Mouse (Mus musculus) layer of hippocampus, adult 18-20 months (tissue): Measurements from ENCODE around the gene Syn3. TPM values are rescaled to one million over a fixed set of nuclear protein-coding genes. Genes with fewer than 3 reads are reported as not detected.
"Not testable (repeated sequence)": the region's sequence is repeated elsewhere in the genome, so short reads cannot be mapped to it uniquely, and the experiment has no call there.

ENCODE experiments used
- DNase-seq, 2 experiments: peaks; one replicate each; pipeline ENCODE4 v3.0.0; 2022; ENCODE audit warnings: low spot score in 2 of 2
- total RNA-seq, 2 experiments: library from RNA; stranded (reverse); gene quantifications; 2 replicates each; pipeline ENCODE4 v1.2.3; 2021

Syn3 gene
- total RNA-seq, 2 experiments from 2014 or later = 16.3 to 16.7 TPM

GRCm38 (mm10) chr10:86063018-86063384, 435.7 kb downstream of the Syn3 start:
- no peak for DNase-seq

DNA sequence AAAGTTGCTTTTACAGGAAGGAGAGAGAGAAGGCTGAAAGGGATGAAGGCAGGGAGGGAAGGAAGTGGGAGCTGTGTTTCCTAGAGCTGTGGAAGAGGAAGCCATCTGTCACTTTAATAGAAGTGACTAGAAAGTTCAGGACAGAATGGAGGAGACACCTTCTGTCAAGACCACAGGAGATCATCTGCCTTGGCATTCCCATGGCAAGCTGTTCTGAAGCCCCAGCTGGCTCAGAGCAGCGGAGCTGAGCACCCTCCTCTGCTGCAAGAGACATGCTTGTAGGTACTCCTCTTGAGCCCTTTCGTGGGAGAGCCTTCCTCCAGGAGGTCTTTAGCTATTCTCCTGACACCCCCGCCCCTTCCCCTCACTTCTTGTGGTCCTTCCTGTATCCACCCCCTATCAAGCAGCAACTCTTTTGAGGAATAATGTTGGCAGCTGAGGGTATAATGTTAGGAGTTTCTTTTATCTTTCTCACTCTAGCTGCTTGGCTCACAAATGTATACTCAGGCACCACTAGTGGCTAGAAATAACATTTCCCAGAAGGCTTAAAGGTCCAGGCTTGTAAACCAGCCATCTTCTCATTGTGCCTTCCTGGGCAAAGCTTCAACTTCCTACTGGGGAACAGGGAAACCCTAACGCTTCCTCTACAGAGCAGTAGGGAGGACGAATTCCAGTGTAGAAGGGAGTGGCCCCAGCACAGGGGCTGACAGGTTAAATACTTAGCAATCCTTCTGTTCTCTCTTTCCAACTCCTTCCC, 436.3 kb downstream of the Syn3 start:
- no peak for DNase-seq

DNA sequence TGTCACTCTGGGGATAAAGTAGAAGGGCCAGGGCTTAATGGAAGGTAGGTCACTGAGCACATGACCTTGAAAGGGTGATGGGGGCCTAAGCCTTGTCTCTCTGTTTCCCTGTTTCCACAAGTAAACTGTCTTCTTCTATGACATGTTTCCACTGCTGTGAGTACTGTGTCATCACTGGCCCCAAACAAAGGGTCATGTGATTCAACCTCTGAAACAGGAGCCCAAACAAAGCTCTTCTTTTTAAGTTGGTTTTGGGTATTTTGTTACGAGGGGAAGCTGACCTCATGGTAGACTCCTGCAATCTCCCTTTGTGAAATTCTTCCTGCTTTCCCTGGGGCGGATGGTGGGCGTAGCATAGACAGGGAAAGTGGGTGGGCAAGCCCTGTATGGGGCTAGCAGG, 438.4 kb downstream of the Syn3 start:
- no peak for DNase-seq

- no peak for DNase-seq
Observed at GRCm38 (mm10) chr10:86057712-86058111, 441.0 kb downstream of the Syn3 start.

GRCm38 (mm10) chr10:86057286-86057685, 441.4 kb downstream of the Syn3 start:
- DNase-seq = no peak

DNA sequence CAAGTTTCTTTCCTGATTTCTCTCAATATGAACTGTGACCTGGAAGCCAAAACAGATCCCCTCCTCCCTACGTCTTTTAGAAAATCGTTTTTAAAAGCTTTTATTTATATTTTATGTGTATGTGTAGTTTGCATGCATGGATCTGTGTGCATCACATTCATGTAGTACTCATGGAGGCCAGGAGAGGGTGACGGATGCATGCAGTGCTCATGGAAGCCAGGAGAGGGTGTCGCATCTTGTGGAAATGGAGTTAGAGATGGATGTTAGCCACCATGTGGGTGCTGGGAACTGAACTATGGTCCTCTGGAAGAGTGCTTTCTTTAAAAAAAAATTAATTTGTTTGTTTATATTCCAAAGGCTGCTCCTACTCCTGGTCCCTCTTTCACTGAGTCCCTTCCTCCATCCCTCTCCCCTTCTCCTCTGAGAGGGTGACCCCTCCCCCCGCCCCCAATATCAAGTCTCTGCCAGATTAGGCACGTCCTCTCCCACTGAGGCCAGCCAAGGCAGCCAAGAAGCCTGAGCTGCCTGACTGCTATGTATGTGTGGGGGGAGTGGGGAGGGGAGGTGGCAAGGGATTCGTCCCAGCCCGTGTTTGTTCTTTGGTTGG, 442.3 kb downstream of the Syn3 start:
- no peak for DNase-seq

GRCm38 (mm10) chr10:86052818-86053522, 445.7 kb downstream of the Syn3 start:
- no peak for DNase-seq

- DNase-seq = no peak
Observed at GRCm38 (mm10) chr10:86050522-86050921, 448.2 kb downstream of the Syn3 start.

GRCm38 (mm10) chr10:86047786-86048185, 450.9 kb downstream of the Syn3 start:
- no peak for DNase-seq

GRCm38 (mm10) chr10:86046371-86046770, 452.3 kb downstream of the Syn3 start:
- no peak for DNase-seq

- no peak for DNase-seq
Observed at GRCm38 (mm10) chr10:86044066-86044465, 454.6 kb downstream of the Syn3 start.

- DNase-seq = no peak
Observed at GRCm38 (mm10) chr10:86043651-86044050, 455.0 kb downstream of the Syn3 start.

DNA sequence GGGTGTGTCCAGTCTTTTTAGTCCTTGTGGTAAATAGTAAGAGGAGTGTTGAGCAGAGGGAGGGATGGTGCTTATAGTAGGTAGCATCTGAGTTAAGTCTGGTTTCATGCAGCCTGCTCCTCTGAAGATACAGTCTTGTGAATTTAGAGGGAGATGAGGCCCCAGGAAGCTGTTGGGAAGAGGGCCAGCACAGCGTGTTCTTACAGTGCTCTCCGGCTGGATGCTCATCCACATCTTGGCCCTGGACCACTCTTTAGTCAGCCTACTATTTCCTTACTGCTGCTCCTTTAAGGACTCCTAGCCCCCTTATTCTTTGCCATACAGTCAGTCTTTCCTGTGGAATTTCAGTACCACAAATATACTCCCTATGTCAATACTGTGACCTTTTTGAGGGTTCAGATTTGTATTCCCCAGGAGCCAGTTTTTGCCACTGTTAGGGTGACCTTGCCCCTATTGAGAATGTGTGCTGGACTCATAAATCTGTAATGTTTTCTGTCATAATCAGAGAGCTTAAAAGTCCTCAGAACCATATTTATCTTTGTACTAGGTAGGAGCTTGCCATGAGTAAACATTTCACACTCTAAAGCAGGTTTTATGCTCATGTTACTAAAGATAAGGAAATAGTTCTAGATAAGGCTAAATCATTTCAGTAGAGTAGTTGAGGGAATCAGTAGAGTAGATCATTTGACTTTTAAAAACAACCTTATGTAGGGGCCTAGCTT, 464.5 kb downstream of the Syn3 start:
- DNase-seq = no peak

- no peak for DNase-seq
Observed at GRCm38 (mm10) chr10:86032517-86032916, 466.2 kb downstream of the Syn3 start.

DNA sequence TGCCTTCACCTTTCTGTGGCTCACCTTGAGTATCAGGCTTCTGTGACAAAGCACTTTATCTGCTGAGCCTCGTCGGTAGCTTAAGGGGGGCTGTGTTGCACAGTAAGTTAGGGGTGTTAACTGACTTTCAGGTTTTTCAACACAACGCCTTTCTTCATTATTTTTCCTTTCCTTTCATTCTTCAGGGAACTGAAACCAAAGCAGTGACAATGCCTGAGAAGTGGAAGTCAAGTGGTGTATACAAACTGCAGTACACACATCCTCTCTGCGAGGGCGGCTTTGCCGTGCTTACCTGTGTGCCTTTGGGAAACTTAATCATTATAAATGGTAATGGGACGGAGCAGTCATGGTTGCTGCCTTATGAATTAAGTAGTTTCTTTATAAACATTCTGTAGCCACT, 468.0 kb downstream of the Syn3 start:
- no peak for DNase-seq

GRCm38 (mm10) chr10:86026807-86027206, 471.9 kb downstream of the Syn3 start:
- DNase-seq = not testable (repeated sequence)

DNA sequence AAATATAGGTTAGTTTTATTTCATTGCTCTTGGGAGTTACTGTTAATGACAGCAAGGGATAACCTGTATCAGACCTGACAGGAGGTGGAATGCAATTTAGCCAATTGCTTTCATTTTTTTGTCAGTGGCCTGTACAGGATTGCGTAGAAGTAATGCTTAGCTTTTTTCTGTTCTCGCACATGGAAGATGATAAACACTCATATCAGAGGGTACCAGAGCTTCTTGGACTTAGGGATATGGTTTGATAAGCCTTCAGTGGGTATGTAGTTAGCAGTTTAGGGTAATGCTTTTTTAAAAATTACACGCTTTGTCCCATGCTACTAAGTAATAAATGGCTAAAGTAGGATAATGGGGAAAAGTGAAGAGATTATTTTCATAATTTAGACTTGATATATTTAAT, 472.3 kb downstream of the Syn3 start:
- DNase-seq = no peak

DNA sequence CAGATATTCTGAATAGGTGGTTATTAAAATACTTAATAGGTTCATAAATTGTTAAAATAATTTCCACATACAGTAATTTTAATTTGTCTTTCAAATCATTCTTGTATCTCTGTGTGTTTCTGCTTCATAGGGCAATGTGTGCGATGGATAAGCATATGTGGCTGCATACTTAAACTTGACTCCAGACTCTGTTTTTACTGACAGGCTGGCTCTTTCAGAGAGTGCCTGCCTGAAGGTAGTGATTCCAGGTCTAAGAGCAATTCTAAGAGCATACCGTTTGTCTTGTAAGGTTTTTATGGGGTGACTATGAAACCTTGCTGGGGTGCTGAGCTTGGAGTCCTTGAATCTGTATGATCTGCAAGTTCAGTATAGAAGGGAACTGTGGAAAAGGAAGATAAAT, 472.8 kb downstream of the Syn3 start:
- DNase-seq = no peak

DNA sequence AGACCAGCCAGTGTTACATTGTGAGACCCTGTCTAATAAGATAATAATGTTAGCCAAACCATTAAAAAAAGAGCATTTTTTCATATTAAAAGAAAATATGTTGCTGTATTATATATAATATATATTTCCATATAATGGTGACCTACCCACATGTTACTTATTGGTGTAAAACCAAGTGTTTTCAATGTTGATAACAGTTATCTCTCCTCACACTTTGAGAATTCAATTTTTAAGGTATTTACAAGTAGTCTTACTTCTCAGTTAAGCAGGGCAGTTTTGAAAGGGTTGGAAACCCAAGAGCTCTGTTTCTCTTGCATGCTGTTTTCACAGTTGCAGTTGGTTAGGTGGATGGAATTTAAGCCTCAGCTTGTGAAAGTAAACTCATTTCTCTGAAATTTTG, 475.5 kb downstream of the Syn3 start:
- DNase-seq = no peak

DNA sequence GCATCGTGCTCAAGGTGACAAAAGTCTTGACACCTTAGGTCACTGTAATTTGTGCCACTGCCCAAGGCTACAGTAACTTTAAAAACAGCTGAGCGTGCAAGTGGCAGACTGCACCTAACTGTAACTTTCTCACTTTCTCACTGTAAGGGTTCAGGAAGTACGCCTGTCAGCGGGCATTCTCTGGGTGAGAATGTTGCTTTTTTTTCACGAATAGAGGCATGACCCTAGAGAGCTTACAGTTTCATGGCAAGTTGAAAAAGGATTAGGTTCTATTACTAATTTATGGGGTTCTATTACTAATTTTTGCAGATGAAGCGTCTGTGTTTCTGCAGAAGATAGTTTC, 476.3 kb downstream of the Syn3 start:
- no peak for DNase-seq

DNA sequence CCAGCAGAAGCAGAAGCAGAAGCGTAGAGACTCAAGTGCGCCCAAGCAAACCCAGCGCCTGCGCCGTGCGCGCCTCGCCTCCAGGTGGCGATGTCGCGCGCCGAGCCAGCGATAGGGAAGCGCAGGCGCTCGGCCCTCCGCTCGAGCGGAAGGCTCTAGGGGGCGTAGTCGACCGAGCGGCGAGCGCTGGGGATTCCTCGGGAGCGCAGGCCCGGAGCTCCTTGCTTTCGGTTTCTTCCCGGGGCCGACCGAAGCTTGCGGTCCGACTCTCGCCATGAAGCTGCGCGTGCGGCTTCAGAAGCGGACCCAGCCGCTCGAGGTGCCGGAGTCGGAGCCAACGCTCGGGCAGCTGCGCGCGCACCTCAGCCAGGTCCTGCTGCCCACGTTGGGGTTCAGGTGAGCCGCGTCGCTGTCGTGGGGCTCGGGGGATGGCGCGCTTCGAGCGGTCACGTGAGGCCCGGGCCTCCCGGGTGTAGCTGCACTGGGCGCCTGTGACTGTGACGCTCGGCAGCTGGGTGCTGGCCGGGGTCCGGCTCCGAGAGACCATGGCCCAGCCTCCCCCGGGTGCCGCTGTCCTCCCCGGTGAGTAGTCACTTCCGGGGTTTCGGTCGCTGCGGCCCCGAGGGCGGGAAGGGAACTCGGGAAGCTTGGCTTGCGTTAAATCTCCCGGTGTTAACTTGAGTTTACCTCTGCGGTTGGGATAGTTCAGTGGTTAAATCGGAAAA, 476.8 kb downstream of the Syn3 start, which contains the start of gene Fbxo7:
TSS of gene Fbxo7 (plus strand) at position 224 of the 725 bp plus-strand sequence.
- peak; percentile 77 to 91 for DNase-seq
